ENCODE assay signal across 8 mouse cellular contexts in genomic region chr16:22517431-22518384, GRCm38 (mm10).
DNase-seq lines count a peak whose midpoint lies in the region; ATAC-seq lines count a peak whose summit lies in the region.
"Had no signal": no experiment of that assay in that cellular context is flagged by ENCODE, and none has a peak within 500 bp of the region (broad histone marks: within the 10 kb centered on the region; RNA-seq: fewer than 3 reads in every experiment).

No protein-coding gene starts in this region.

- H3K9me3 ChIP-seq in embryonic facial prominence, embryonic 10.5 days = no peaks in the 10 kb centered on the region
- no peaks in the 10 kb centered on the region for H3K9me3 ChIP-seq in midbrain, embryonic 14.5 days (ENCODE audit: control insufficient read depth, low read length)
- H3K9me3 ChIP-seq in stomach, embryonic 15.5 days = no peaks in the 10 kb centered on the region

- no peak overlapping the region for H3K9ac ChIP-seq in midbrain, embryonic 14.5 days (replicated peaks; ENCODE audit: low read length)
- no peak overlapping the region for H3K9ac ChIP-seq in stomach, embryonic 15.5 days

- H3K4me1 ChIP-seq in embryonic facial prominence, embryonic 10.5 days = peaks cover 30% of the 10 kb centered on the region
- H3K4me1 ChIP-seq in midbrain, embryonic 14.5 days (ENCODE audit: control insufficient read depth, insufficient read depth, low read length) = peaks cover 13% of the 10 kb centered on the region
- peaks cover 12% of the 10 kb centered on the region for H3K4me1 ChIP-seq in stomach, embryonic 15.5 days

- peaks cover 16% of the 10 kb centered on the region; the same call in 1 of the 2 replicates for H3K27me3 ChIP-seq in embryonic facial prominence, embryonic 10.5 days (replicated peaks; ENCODE audit: low read depth, poor library complexity, severe bottlenecking)
- H3K27me3 ChIP-seq in midbrain, embryonic 14.5 days (ENCODE audit: control insufficient read depth, insufficient read depth, low read length) = no peaks in the 10 kb centered on the region
- no peaks in the 10 kb centered on the region for H3K27me3 ChIP-seq in stomach, embryonic 15.5 days (replicated peaks)

- H3K36me3 ChIP-seq in embryonic facial prominence, embryonic 10.5 days (replicated peaks) = no peaks in the 10 kb centered on the region
- no peaks in the 10 kb centered on the region for H3K36me3 ChIP-seq in midbrain, embryonic 14.5 days (ENCODE audit: control insufficient read depth, insufficient read depth, low read length)
- H3K36me3 ChIP-seq in stomach, embryonic 15.5 days = no peaks in the 10 kb centered on the region

- intact Hi-C loops in left cerebral cortex, postnatal 4 days (cut with DNase I) = no loop called here

- peak; percentile 90 for DNase-seq in adrenal gland, postnatal 14 days
- DNase-seq in embryonic facial prominence, embryonic 10.5 days (ENCODE audit: low spot score) = peak; percentile 36
- peak; percentile 40 for DNase-seq in heart, adult 8-10 months (ENCODE audit: low spot score)
- peak; percentile 62 for DNase-seq in kidney, adult 11 months
- peak; percentile 89 for DNase-seq in left cerebral cortex, postnatal 4 days
- DNase-seq in midbrain, embryonic 14.5 days = peak; percentile 69

- H3K27ac ChIP-seq in embryonic facial prominence, embryonic 10.5 days (replicated peaks) = no peak overlapping the region
- no peak overlapping the region for H3K27ac ChIP-seq in midbrain, embryonic 14.5 days (replicated peaks; ENCODE audit: low read depth, low read length)
- peak overlapping the region; percentile 37 for H3K27ac ChIP-seq in stomach, embryonic 15.5 days

- ATAC-seq in midbrain, embryonic 14.5 days (ENCODE audit: low FRiP score, low TSS enrichment) = peak; percentile 69; the same call in 1 of the 2 replicates
- peak; percentile 75 for ATAC-seq in stomach, embryonic 15.5 days (ENCODE audit: insufficient read depth, low FRiP score, low read depth)

- no peak overlapping the region for H3K4me2 ChIP-seq in midbrain, embryonic 14.5 days (ENCODE audit: low read length)
- H3K4me2 ChIP-seq in stomach, embryonic 15.5 days = peak overlapping the region; percentile 22; the same call in 1 of the 2 replicates

- H3K4me3 ChIP-seq in embryonic facial prominence, embryonic 10.5 days = 0 out of 2 replicates have a peak overlapping the region, but pooled peaks have one; percentile 8
- H3K4me3 ChIP-seq in midbrain, embryonic 14.5 days (replicated peaks; ENCODE audit: low read depth, low read length) = no peak overlapping the region
- no peak overlapping the region for H3K4me3 ChIP-seq in stomach, embryonic 15.5 days (replicated peaks)
- H3K4me3 ChIP-seq: erythroblast, embryonic 14.5 days had no signal

- WGBS in embryonic facial prominence, embryonic 10.5 days = 10% methylated on average over 20 of the region's 20 CpGs
- WGBS in midbrain, embryonic 14.5 days = 8% methylated on average over 20 of the region's 20 CpGs
- WGBS in stomach, embryonic 15.5 days = 14% methylated on average over 20 of the region's 20 CpGs

Comparison
In these comparisons a context has a peak if more than half of its experiments do, and no peak if none do; other contexts are left out.
1. DNase-seq: peak in every context shown above with its lines; median percentile 90 in adrenal gland, postnatal 14 days; 89 in left cerebral cortex, postnatal 4 days; 69 in midbrain, embryonic 14.5 days; 62 in kidney, adult 11 months; 40 in heart, adult 8-10 months; 36 in embryonic facial prominence, embryonic 10.5 days.